Mouse (Mus musculus) megakaryocyte-erythroid progenitor cell, adult 5-6 weeks (primary cell): Measurements from ENCODE around the gene Eif3l. TPM values are rescaled to one million over a fixed set of nuclear protein-coding genes. Genes with fewer than 3 reads are reported as not detected.

Experiments used
- ATAC-seq: replicated peaks from 2 replicates; pipeline ENCODE4 v1.8.0; 2016; ENCODE audit warnings: mild to moderate bottlenecking, inconsistent platforms; ENCODE audit not compliant: severe bottlenecking, poor library complexity, low FRiP score, low TSS enrichment
- total RNA-seq, 2 experiments: library from RNA; stranded (forward) in 1 of 2; stranded (reverse) in 1 of 2; fragments of 200-1000, 215-1000 nt in 1 of 2; fragments of >200 nt in 1 of 2; fragmentation: Nextera tagmentation in 1 of 2; gene quantifications; 2 replicates each; pipeline ENCODE4 v1.2.3; 2014 to 2017

Eif3l gene
- total RNA-seq, 2 experiments from 2014 or later, result 218 to 264 TPM

DNA sequence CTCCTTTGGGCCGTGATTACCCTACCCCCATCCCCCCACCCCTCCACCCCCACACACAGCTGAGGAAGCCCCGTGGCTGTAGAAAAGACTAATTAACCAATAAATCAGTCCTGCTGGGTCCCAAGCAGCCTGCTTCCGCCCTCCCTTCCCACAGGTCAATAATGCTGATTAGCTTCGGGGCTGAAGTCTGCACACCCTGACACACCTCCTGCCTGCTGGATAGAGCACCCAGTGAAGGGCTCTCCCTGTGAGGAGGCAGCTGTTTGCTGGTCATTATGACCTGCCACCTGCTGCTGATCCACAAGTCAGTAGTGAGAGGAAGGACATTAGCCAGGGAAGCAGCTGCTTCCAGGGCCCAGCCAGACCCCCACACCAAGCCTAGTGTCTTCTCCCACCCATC is 30.1 kb upstream of the Eif3l start:
- ATAC-seq, result no peak

DNA sequence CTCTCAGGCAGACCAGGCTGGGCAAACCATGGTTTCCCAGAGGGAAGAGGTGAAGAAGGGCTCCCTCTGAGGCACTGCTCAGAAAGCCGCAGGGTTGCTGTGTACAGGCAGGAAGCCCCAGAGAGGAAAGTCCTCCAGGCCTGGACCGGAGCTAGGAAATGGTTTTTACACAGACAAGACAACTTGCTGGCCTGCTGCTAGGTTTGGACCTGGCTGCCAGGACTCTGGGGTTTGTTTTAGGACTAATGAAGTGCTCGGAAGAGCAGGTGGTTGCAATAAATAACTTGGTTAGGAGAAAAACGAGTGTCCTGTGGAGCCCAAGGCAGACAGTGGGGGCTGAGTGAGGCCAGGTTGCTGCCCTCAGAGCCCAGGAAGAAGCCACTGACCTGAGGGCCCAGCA is 26.8 kb upstream of the Eif3l start:
- no peak for ATAC-seq

- ATAC-seq, result no peak
Observed at GRCm38 (mm10) chr15:79050160-79050845, 24.7 kb upstream of the Eif3l start.

DNA sequence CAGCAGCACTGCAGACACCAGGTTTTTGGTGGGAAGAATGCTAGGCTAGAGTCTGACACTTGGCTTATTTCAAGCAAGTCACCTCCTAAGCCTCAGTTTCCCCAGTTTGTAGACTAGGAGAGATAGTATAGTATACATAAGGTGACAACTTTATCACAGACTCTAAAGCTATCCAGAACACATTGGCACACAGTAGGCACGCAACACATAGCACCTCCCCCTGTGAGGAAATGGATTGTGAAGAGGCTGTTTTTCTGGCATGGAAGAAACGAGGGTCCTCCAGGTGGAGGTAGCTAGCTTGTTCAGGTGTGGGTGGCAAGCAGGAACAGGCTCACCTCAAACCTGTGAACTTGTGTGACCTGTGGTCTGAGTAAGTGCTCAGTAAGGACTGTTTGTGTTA is 24.0 kb upstream of the Eif3l start:
- ATAC-seq, result no peak

DNA sequence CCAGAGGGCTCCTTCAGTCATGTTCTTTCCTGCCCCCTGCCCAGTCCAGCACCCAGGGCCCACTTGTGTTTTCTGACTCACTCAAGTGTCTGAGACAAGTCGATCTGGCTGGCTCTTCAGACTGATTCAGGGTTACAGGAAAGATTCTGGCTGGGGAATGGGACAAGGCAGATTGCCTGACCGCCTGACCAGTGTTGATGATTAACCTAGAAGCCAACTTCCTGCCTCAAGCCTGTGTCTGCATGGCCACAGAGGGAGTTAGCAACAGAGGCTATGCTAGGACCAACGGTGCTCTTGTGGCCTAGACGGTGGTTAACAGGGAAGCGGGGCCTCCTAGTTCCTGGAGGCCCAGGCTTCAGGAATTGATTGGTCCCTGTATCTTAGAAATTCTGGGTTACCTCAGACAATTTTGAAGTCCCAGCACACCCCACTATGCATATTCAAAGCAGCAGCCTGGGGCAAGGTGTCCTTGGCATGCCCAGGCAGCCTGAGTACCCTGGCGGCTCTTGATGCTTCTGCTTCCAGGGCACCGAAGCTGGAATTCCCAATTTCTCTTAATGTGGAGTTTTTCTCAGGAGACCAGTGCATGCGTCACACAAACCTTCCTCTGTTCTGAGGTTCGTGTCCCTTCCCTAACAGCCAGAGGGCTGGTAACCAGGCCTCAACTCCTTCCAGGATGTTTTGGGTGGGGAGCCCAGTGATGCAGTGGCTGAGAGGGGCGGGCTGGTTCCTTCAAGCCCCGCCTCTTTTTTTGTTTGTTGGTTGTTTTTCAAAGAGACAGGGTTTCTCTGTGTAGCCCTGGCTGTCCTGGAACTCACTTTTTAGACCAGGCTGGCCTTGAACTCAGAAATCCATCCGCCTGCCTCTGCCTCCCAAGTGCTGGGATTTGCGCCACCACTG is 23.3 kb upstream of the Eif3l start:
- no peak for ATAC-seq

DNA sequence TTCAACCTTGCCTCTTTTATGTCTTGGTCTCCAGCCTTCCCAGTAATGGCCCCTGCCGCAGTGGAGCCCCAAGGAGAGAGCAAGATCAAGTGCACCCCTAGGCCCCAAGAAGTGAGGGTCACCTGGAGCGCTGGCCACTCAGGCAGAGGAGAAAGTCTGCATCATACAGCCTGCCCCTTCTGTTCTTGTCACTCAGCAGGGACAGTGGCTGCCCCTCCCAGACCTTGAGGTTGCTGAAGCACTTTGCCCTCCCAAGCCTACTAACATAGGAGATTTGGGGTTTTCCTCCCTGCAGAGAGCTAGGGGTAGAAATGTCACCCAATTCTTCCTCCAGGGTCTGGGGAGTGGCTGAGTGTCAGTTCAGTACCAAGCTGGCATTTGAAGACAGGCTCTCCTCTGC is 22.6 kb upstream of the Eif3l start:
- no peak for ATAC-seq

DNA sequence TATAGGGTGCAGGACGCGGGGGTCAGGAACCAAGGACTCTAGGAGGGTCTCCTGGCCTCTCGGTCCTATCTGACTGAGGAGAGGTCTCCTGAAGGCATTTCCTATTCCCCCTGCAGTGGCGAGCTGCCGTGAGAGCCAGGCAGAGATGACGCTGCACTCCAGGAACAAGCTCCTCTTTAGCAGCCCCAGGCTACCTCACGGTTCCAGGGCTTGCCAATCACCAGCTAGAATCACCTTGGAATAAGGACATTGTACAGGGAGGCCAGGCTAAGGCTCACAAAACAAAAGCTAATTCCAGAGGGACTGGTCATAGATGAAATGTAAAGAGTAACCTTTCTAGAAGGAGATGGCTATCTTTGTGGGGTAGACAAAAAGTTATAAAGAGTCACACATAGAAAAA is 18.4 kb upstream of the Eif3l start:
- ATAC-seq, result no peak

- ATAC-seq, result no peak
Observed at GRCm38 (mm10) chr15:79057850-79058249, 17.1 kb upstream of the Eif3l start.

DNA sequence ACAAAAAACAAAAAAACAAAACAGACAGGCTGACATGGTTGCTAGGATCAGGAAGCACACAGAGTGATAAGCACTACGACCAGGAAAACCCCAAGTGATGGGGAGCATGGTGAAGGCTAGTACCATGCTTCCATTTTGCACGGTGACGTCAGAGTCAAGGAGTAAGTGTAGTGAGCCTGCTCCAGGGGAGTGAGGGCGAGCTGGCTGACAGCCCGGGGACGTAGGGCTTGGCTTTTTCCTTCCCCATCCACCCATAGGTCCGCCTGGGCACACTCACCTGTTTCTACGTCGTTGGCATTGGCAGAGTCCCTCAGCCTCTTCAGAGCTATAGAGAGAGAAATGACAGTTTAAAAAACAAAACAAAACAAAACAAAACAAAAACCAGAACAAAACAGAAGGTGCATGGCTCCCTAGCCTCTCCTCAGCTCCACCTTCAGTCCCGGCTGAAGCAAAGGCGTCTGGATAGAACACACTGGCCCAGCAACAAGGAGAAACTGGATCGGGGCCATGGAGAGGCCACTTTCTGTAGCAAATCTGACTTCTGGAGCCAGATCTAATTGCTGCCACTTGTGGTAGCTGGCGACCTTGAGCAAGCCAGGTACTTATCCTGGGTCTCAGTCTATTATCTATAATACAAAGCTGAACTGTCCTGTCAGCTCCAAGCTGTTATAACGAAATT is 14.0 kb upstream of the Eif3l start:
- ATAC-seq, result peak; percentile 49

- ATAC-seq, result peak; percentile 96
Observed at GRCm38 (mm10) chr15:79062376-79063159, 12.4 kb upstream of the Eif3l start, which contains the start of gene Ankrd54. Ankrd54 (minus strand) TSS chr15:79062893.

- ATAC-seq, result no peak
Observed at GRCm38 (mm10) chr15:79063160-79063740, 11.7 kb upstream of the Eif3l start.

DNA sequence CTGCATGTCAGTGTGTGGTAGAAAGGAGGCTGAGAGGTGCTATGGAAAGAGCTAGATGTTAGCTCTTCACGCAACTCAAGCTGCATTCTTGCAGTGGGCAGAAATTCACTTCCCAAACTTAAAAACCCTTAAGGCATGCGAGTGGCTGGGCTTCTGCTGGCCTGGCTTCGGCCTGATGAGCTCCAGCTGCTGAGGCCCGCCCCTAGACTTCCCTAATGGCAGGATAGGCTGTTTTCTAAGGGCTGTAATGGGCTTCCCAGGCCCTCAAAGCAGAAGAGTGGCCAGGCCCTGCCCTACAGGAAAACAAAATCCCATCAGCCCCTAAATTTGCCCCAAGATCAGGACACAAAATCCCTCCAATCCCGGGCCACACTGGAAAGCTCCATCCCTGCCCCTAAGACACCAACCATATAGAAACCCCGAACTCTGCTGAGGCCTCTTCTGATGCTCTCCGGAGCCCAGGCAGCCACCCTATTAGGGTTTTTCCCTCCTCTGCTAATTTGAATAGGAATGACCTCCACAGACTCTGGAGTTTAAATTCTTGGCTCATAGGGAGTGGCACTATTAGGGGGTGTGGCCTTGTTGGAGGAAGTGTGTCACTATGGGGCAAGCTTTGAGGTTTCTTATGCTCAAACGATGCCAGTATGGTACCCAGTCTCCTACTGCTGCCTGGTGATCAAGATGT is 9.8 kb upstream of the Eif3l start:
- no peak for ATAC-seq

DNA sequence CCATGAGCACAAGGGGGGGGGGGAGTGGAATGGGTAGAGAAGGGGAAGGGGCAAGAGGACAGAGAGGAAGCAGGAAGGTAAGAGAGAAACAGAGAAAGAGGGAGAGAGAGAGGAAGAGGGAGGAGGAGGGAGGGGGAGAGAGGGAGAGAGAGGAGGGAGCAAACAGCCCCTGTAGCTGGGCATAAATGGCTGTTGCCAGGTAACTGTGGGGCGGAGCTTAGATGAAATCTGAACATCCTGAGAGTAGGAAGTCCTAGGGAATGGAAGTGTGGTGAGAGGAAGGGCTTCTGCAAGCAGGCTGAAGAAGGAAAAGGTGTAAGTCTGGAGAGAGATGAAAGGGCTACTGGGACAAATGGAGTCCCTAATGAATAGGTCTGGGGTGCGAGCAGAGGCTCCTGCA is 8.7 kb upstream of the Eif3l start:
- no peak for ATAC-seq

- peak; percentile 52 for ATAC-seq
Observed at GRCm38 (mm10) chr15:79067631-79068030, 7.3 kb upstream of the Eif3l start.

- peak; percentile 56 for ATAC-seq
Observed at GRCm38 (mm10) chr15:79068416-79068815, 6.6 kb upstream of the Eif3l start.

DNA sequence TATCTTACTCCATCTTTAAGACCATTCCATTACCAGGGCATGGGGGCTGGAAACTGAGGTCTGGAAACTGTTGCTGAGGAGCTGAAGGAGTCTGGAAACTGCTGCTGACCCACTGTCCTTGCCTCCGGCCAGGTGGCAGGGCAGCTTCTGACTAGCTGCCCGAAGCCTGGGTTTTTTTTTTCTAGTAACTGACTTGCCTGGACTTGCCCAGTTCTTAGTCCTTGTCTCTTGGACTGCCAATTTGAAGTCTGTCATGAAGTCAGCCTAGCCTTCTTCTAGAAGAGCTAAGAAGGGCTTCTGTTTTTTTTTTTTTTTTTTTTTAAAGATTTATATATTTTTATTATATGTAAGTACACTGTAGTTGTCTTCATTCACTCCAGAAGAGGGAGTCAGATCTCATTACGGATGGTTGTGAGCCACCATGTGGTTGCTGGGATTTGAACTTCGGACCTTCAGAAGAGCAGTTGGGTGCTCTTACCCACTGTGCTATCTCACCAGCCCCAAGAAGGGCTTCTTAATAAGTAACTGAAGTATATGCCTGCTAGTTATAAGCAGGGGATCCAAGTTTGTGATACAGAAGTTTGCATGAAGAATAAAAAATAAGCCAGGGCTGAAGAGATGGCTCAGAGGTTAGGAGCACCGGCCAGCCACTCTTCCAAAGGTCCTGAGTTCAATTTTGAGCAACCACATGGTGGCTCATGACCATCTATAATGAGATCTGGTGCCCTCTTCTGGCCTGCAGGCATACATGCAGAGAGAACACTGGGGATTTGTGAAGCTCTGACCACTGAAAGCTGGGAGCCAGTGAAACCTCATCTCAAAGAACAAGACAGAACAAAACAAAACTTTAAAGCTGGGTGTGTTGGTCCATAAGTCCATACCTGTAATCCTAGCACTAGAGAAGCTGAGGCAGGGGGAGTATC is 3.6 kb upstream of the Eif3l start:
- no peak for ATAC-seq

DNA sequence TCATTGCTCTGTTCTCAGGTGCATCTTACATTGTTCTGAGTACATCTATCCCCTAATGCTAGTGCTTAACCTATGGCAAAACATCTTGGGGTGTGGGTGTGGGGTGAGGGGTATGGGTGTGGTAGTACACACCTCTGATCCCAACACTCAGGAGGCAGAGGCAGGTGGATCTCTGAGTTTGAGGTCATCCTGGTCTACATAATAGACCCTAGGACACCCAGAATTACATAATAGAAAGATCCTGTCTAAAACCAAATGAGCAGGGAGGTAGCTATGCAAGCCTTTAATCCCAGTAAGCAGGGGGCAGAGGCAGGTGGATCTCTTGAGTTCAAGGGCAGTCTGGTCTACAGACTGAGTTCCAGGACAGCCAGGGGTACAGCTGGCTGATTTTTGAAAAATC is 1.2 kb upstream of the Eif3l start:
- ATAC-seq, result no peak

GRCm38 (mm10) chr15:79074446-79074845 is 533 bp upstream of the Eif3l start:
- ATAC-seq, result no peak
